Mouse (Mus musculus) heart, postnatal 36 days (tissue): ENCODE results near the gene Ube2h. TPM values are rescaled to one million over a fixed set of nuclear protein-coding genes. Genes with fewer than 3 reads are reported as not detected.

Experiments
- DNase-seq, 2 experiments: peaks; one replicate each; pipeline ENCODE4 v3.0.0; 2021 to 2022
- intact Hi-C: fragments of 180-260 bp; cut with DNase I; formaldehyde crosslinking; loops from one replicate; pipeline ENCODE4 v1.15.1; 2025
- microRNA-seq, 2 experiments: library from miRNA; unstranded; fragments of <30 nt; microRNA quantifications; one replicate each; pipeline ENCODE4 v1.2.0; 2021; ENCODE audit warnings: borderline number of aligned reads in 2 of 2
- total RNA-seq, 2 experiments: library from RNA; stranded (reverse); gene quantifications; 2 replicates each; pipeline ENCODE4 v1.2.3; 2021

The Ube2h gene
- total RNA-seq, 2 experiments from 2014 or later: 70.9 to 74.9 TPM

GRCm38 (mm10) chr6:30171967-30172366 lies 132.4 kb downstream of the Ube2h start:
- intact Hi-C loops: no loop called here
- no peak for DNase-seq

GRCm38 (mm10) chr6:30171226-30171625 lies 133.1 kb downstream of the Ube2h start:
- intact Hi-C loops: no loop called here
- no peak for DNase-seq

- DNase-seq: no peak
- intact Hi-C loops: no loop called here
Observed at GRCm38 (mm10) chr6:30169148-30169547, 135.2 kb downstream of the Ube2h start.

GRCm38 (mm10) chr6:30168275-30168674 lies 136.1 kb downstream of the Ube2h start:
- intact Hi-C loops: no loop called here
- no peak for DNase-seq

- no peak for DNase-seq
- intact Hi-C loops: no loop called here
Observed at GRCm38 (mm10) chr6:30167192-30167591, 137.1 kb downstream of the Ube2h start.

GRCm38 (mm10) chr6:30166349-30166748 lies 138.0 kb downstream of the Ube2h start:
- intact Hi-C loops: no loop called here
- no peak for DNase-seq

- intact Hi-C loops: no loop called here
- DNase-seq: no peak
Observed at GRCm38 (mm10) chr6:30162091-30162490, 142.2 kb downstream of the Ube2h start.

GRCm38 (mm10) chr6:30161618-30162017 lies 142.7 kb downstream of the Ube2h start:
- intact Hi-C loops: no loop called here
- no peak for DNase-seq

Small RNAs within 50 kb of the gene (microRNA-seq; reads per million reads assigned to microRNA genes)
- 55.6 to 82.1 reads per million in 2 experiments for gene Mir182
- 24.9 to 53.5 reads per million in 2 experiments for gene Mir183
- gene Mir96: 0.67 to 0.72 reads per million in 2 experiments

Other genes starting within 250 kb of the Ube2h start
- 10 to 100 TPM; 14.7 to 14.8 TPM for gene Zc3hc1, start 86.5 kb upstream of the Ube2h start, total RNA-seq
- gene Klhdc10, start 97.3 kb upstream of the Ube2h start, total RNA-seq: 10 to 100 TPM; 50.6 to 55.2 TPM
- gene Tmem209, start 205.2 kb upstream of the Ube2h start, total RNA-seq: 1 to 10 TPM; 8.3 to 8.4 TPM
- gene Ssmem1, start 205.3 kb upstream of the Ube2h start, total RNA-seq: under 1 TPM; 0.22 to 0.31 TPM
- gene Cpa2, start 237.0 kb upstream of the Ube2h start, total RNA-seq: not detected